Mouse (Mus musculus): ENCODE measurements around the gene Vstm2a.

Vstm2a gene

DNA sequence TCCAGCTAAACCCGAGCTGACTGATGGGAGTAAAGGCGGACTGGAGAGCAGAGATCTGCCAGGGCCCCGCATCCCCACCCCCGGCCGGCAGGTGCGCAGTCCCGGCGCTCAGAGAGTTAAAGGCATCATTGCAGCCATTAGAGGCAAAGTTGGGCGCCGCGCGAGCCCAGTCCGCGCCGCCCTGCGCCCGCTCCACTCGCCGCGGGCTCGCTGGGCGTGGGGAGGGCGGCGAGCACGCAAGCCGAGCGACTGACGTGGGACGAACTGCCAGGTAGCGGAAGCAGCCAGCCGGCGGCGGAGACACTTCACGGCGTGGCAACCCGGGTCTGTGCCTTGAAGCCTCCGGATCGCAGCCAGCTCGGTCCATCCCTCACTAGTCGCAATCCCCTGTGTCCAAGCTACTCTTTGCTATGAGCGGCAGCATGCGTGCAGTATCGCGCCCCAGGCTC, at the start of gene Vstm2a:
Vstm2a (plus strand) TSS at position 252 of the 449 bp plus-strand sequence.
- DNase-seq = peak; percentile 20 to 50

DNA sequence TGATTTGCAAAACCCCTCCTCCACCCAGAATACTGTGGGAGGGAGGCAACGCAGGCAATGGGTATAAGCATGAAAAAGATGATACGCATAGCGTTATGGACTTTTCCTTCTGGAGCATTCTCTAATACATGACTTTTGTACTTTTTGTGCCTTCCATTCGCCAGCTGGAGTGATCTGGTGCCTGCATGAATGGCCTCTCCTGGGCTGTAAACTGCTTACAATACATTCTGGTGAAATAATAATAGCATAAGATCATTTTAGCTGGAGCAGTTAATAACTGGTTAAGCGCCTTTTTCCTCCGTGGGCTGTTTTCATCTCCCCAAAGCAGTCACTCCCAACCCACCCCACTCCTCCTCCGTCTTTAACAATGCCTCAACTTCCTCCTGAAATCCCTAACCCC, 513 bp upstream of the Vstm2a start:
- DNase-seq = no peak

- DNase-seq = no peak
Measured at GRCm38 (mm10) chr11:16258300-16258699, 776 bp downstream of the Vstm2a start.

DNA sequence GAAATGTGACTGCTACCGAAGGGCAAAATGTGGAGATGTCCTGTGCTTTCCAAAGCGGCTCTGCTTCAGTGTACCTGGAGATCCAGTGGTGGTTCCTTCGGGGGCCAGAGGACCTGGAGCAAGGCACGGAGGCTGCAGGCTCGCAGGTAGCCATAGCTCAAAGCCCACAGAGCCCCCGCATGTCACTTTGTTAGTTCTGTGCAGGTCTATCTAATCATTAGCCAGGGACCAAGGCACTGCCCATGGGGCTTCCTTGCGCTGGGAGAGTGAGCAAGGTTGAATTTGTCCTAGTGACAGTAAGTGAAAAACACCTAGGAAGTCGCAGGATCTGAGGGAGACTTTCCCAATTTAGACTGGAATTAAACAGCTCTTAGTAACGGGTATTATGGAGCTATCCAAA, 2.4 kb downstream of the Vstm2a start:
- DNase-seq = peak in 1 of 2 experiments; percentile 5

DNA sequence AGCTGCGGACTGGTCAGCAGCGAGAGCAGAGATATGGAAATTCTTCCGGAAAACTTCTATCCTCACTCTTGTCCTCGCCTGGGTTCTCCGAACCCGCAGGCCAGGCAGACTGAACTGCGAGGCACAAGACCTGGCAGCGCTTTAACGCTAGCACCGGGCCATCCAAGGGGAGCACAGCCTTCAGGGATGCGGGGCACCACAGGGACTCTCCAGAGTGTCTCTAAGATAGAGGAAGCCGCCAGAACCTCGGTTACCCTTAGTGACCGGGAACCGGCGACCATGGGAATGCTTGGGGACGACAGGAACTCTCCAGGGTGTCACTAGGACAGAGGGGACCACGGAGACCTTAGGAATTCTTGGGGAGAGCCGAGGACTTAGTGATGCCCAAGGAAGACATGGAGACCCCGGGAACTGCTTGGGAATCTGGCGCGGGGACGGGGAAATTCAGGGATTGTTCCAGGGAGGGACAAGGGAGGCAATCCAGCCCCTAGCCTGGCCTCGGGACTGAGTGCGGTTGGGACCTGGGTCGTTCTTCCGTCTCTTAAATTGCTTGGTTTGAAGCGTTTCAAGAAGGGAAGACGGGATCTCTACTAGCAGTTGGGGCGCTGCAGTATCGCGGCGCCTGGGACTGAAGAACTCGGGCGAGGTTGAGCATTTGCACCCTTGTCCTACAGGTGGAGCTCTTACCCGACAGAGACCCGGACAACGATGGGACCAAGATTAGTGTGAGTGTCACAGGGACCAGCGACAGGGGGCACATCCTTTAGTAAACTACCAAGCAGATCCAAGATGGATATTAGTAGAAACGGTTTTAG, 3.4 kb downstream of the Vstm2a start:
- peak; percentile 55 to 80 for DNase-seq

DNA sequence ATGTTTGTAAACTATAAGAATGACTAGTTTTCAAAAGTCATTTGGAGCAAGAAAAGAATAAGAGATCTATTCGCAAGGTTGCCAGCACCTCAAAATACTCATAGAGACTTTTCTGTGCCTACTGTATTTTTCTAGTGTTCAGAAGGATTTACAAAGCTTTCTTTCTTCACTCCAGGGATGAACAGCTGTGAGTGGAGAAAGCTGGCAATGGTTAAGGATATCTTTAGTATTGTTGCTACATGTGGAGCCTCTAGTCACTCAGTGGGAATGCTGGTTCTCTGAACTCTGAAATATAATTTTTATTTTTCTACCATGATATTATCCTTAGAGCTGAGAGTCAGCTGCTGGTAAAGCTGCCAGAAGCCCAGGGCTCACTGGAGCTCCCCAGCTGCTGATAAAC, 10.9 kb downstream of the Vstm2a start:
- no peak for DNase-seq

GRCm38 (mm10) chr11:16290381-16290780, 32.9 kb downstream of the Vstm2a start:
- DNase-seq = peak; percentile 46 to 60

DNA sequence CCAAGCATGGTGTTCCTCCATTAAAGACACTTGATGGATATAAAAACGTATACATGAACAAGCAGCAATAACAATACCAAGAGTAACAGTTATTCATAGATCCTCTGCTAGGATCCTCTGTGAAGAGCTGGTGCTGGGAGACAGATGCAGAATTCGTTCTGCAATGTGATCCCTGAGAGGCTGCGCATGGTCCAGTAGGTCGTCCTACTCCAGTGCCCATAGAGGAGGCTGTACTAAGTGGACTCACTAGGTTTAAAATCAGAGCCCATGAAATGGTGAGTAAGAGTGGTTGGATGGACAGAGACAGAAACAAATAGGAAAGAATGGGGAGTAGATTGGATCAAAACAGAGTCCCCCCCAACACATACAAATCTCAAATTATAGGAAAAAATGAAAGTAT, 35.4 kb downstream of the Vstm2a start:
- DNase-seq = no peak

DNA sequence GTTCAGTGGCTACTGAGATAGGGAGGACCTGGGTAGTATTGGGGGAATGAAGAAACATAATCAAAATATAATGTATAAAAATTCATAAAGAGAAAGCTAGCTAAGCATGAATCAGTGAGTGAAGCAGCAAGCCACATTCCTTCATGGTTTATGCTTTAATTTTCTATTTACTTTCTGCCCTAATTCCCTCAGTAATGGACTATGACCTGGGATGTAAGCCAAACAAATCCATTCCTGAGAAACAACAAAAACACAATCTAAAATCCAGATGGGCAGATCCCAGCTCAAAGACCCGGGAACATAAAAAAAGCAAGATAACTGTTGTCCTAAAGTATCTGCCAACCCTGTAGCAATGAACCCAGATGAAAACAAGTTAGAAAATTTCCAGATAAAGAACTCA, 39.0 kb downstream of the Vstm2a start:
- DNase-seq = peak; percentile 5 to 31

- no peak for DNase-seq
Measured at GRCm38 (mm10) chr11:16299492-16299891, 42.0 kb downstream of the Vstm2a start.

DNA sequence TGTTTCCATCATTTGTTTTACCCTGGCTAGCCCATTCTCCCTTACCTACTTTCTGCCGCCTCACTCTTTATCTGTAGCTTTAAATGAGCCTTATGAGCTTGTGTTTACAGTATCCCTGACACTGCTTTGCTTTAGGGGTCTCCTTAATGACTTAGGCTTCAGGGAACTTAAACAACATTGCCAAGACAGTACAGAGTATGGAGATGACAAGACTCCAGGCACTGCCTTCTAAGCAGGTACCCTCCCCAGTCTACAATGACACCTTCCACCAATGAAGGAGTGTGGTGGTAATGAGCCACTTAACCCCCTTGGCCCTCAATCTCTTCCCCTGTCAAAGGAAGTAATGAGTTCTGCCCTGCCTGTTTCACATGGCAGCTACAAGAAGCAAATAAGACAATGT, 42.4 kb downstream of the Vstm2a start:
- DNase-seq = no peak

- DNase-seq = no peak
Measured at GRCm38 (mm10) chr11:16300709-16301108, 43.2 kb downstream of the Vstm2a start.

GRCm38 (mm10) chr11:16315097-16315496, 57.6 kb downstream of the Vstm2a start:
- DNase-seq = no peak

DNA sequence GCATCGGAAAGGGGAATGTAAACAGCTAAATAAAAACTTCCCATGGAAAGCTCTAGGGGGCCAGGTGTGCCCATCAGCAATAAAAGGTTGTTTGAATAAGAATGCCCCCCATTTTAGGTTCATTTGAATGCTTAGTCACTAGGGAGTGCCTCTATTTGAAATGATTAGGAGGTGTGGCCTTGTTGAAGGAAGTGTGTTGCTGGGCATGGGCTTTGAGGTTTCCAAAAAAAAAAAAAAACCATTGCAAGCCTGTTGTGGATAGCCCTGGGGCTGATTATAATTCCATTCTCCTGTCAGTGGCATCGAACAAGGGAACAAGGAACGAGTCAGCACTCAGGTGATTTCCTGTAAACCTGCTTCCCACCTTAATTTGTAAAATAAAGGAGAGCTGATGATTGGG, 87.7 kb downstream of the Vstm2a start:
- DNase-seq = no peak

DNA sequence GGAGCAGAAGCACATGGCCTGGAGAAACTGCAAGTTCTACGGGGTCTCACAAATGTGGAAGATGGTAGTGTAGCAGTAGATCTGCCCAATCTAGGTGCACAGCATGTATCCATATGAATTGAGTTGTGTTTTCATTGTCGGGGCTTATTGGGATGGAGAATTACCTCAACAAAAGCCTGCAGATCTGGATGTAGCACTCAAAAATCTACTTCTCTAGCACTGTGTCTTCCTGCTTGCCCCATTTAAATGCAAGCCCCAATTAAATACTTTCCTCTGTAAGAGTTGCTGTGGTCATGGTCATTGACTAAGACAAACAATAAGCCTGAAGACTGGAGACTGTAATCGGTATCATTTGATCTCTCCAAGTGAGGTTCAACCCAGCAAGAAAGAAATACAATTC, 88.2 kb downstream of the Vstm2a start:
- DNase-seq = no peak

DNA sequence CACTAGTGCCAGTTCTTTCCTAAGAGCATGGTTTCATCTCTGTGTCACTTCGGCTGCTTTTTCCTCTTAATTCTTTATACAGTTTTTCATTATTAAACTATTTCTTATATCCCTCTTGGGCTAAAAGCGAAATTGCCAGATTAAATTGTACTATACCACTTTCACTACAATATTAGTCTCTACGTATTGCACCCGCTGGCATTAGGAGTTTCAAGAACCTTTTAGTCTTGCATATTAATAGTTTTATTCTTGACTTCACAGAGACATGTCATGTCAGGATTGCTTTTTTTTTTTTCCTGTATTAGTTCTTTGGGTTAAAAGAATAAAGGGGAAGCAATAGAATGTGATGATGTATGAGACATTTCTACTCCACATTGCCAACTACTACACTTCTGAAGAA, 94.4 kb downstream of the Vstm2a start:
- DNase-seq = no peak

GRCm38 (mm10) chr11:16354356-16354755, 96.8 kb downstream of the Vstm2a start:
- no peak for DNase-seq

DNA sequence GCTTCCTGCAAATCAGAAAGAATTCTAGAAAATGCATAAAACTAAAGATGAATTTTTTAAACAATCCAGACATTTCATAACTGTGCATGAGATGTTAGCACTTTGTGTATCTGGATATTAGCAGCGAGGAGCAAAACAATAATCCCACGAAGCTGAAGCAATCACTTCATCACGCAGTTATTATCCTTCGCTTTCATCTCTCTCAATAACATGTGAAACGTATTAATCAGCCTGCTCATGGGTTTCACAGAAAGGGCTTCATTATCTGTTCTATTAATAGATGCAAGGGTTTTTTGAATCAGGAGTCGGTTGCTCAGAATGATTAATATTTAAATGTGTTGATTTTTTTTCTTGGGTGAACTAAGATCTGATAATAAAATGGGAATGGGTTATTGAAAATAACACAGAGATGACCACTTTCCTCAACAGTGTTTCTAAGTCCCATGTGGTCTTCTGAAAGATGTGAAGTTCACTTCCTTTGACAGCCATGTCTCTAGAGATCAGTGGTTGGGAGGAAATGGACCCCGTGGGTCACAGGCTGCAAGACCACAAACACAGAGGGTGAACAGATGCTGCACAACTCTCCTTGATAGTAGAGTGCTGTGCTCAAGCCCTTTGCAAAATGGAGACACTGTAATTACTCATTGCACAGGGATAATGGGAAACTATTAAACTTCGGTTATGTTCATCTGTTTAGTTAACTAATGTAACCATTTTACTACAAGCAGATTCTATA, 109.5 kb downstream of the Vstm2a start:
- no peak for DNase-seq

DNA sequence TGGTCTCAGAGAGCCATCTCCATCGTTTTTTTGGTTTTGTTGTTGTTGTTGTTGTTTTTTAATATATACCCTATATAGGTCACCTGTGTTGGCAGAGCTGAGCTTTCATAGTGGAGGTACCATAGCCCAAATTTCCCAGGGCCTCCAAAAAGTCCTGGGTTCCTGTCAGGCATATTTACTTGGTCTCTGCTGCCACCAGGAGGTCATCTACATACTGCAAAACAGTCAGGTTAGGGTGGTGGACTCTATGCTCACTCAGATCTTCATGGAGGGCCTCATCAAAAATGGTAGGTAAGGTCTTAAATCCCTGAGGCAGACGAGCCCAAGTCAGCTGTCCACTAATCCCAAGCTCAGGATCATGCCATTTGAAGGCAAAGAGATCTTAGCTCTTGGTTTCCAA, 146.1 kb downstream of the Vstm2a start:
- DNase-seq = peak in 1 of 2 experiments; percentile 63

DNA sequence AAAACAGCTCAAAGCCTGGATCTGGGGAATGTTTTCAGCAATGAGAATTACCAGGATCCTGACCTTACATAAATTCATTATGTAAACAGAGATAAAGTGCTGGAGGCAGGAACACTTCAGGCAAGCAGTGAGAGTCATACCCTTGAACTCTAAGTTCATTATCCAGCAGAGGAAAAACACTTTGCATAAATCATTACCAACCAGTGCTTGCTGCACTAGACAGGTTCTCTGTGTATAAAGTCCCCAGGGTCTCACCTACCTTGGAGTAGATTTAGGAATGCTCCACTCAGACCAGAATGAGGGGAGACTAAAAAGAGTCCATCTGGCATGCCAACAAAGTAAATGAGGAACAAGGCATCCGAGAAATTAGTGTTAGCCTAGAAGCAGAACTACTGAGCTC, 154.2 kb downstream of the Vstm2a start:
- peak; percentile 2 to 41 for DNase-seq

- peak; percentile 61 to 67 for DNase-seq
Measured at GRCm38 (mm10) chr11:16412609-16413008, 155.1 kb downstream of the Vstm2a start.

GRCm38 (mm10) chr11:16413077-16413644, 155.6 kb downstream of the Vstm2a start:
- DNase-seq = no peak

DNA sequence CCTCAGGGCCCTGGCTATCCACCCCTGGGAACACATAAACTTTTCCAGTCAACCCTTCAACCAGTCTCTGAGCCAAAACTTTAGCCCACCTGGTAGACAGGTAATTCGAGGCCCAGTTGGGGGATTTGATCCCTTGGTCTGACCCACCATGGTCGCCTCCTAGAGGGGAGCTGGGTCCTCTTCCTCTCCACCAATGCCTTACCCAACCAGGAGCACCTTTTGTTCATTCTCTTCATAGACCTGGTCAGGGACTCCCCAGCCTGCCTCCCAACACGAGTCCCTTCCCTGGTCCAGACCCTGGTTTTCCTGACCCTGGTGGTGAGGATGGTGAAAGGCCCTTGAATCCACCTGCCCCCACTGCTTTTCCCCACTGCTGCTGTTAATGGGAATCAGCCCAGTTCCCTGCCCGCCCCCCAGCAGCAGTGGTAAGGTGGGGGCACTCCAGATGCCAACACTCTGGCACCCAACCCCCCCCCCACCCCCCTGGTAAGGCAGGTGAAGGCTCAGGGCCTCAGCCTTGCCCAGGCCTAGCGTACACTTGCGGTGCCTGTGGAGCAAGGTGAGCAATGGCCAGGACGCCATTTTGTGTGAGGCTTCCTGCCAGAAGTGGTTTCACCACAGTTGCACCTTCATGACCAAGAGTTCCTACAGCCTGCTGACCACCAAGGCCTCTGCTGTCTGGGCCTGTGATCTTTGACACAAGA, 182.2 kb downstream of the Vstm2a start:
- no peak for DNase-seq
